Mouse (Mus musculus): ENCODE data around the gene Als2cl. TPM values are rescaled to one million over a fixed set of nuclear protein-coding genes. Genes with fewer than 3 reads are reported as not detected.

Gene Als2cl
- polyA plus RNA-seq, 1 experiment from 2014 or later = 9.7 TPM

DNA sequence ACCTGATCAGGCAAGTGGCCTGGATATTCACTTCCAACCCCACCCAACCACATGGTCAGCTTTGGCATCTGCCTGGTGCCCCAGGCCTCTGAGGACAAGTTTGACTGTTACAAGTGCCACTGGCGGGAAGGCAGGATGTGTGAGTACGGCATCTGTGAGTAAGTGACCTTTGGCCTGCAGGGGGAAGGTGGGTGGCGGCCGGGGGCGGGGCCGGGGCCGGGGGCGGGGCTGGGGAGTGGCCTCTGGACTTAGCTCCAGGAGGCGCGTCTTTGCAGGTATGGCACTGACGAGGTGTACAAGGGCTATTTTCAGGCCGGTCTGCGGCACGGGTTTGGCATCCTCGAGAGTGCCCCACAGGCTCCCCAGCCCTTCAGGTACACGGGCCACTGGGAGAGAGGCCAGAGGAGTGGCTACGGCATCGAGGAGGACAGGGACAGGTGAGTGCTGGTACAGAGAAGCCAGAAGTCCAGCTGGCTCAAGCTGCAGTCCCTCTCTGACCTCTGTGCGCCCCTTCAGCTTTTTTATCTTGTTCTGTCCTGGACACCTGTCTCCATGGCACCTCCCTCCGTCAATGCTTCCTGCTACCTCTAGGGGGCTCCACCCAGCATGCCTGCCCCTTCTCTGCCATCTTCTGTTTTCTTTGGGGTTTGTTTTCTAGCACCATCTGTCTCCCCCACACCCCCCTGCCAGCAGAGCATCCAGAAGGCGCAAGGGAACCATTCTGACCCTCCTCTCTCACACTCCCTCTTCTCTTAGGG lies 10.5 kb downstream of the Als2cl start:
- no peak overlapping the region for H3K27ac ChIP-seq (ENCODE audit: low read length)
- whole genome bisulfite sequencing = 11% methylated on average over 21 of the region's 21 CpGs
- peaks cover 3% of the 10 kb centered on the region; the same call in 1 of the 2 replicates for H3K36me3 ChIP-seq (ENCODE audit: control insufficient read depth, insufficient read depth, low read length)
- H3K4me3 ChIP-seq (ENCODE audit: low read length) = no peak overlapping the region
- no peaks in the 10 kb centered on the region; the same call in 1 of the 2 replicates for H3K4me1 ChIP-seq (replicated peaks; ENCODE audit: control insufficient read depth, insufficient read depth, low read length)
- no peak overlapping the region for H3K4me2 ChIP-seq (ENCODE audit: low read depth, low read length)
- no peak overlapping the region for H3K9ac ChIP-seq (ENCODE audit: low read length)
- no peaks in the 10 kb centered on the region for H3K27me3 ChIP-seq (ENCODE audit: control insufficient read depth, insufficient read depth, low read depth, low read length)
- no peak for ATAC-seq (ENCODE audit: low read depth)
- H3K9me3 ChIP-seq (ENCODE audit: control insufficient read depth, low read length) = no peaks in the 10 kb centered on the region

DNA sequence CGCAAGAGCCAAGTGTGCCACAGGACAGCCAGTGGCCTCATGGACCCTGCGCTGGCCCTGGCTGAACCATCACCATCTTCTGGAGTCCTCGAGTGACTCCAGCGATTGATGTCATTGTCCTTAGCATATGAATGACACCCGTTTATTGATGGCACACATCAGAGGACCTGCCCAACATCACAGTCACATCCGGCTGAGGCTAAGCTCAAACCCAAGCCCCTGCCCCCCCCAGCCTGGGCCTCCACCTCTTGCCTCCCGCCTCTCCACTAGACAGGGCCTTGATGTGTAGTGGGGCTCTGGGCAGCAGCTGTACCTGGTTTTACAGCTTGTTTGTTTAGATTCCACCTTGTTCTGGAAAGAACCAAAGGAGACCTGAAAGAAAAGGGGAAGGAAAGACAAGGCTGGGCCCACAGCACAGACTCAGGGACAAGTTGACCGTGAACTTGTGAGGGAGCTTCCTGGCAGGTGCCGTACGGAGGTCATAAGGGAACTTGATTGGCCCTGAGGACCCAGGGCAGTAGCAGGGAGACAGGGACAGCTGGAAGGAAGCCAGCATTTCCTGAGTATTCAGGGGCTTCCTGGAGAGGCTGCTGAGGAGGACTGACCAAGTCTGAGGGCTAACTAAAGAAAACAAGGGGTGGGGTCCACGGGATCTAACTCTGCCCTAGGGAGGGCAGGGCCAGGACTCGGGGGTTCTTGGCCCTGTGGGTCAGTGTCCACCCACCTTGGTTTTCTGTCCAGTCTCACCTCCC lies 11.6 kb downstream of the Als2cl start:
- H3K36me3 ChIP-seq (ENCODE audit: control insufficient read depth, insufficient read depth, low read length) = peaks cover 3% of the 10 kb centered on the region; the same call in 1 of the 2 replicates
- H3K9me3 ChIP-seq (ENCODE audit: control insufficient read depth, low read length) = no peaks in the 10 kb centered on the region
- H3K9ac ChIP-seq (ENCODE audit: low read length) = no peak overlapping the region
- H3K4me1 ChIP-seq (replicated peaks; ENCODE audit: control insufficient read depth, insufficient read depth, low read length) = no peaks in the 10 kb centered on the region; the same call in 1 of the 2 replicates
- H3K4me3 ChIP-seq (ENCODE audit: low read length) = no peak overlapping the region
- no peaks in the 10 kb centered on the region for H3K27me3 ChIP-seq (ENCODE audit: control insufficient read depth, insufficient read depth, low read depth, low read length)
- no peak for ATAC-seq (ENCODE audit: low read depth)
- WGBS = 68% methylated on average over 12 of the region's 12 CpGs
- no peak overlapping the region for H3K27ac ChIP-seq (ENCODE audit: low read length)
- H3K4me2 ChIP-seq (ENCODE audit: low read depth, low read length) = no peak overlapping the region

DNA sequence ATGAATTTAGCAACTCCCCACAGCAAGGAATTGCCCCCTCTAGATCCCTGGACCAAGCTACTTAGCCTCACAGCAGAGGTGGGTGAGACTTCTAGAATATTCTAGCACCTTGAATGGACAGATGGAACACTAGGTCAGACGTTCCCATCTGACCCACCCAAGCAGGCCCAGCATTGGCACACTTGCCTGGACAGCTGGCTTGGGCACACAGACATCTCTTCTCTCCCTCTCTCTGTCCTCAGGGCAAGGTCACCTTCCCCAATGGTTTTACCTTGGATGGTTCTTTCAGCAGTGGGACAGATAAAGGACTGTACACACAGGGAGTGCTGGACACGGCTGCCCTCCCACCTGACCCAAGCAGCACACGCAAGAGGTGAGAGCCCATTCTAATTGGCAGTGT lies 12.9 kb downstream of the Als2cl start:
- Histone ChIP-seq H3K27me3 (ENCODE audit: control insufficient read depth, insufficient read depth, low read depth, low read length) (no peaks in the 10 kb centered on the region), H3K4me3 (ENCODE audit: low read length) (no peak overlapping the region), H3K4me1 (replicated peaks; ENCODE audit: control insufficient read depth, insufficient read depth, low read length) (no peaks in the 10 kb centered on the region; the same call in 1 of the 2 replicates), H3K9me3 (ENCODE audit: control insufficient read depth, low read length) (no peaks in the 10 kb centered on the region), H3K36me3 (ENCODE audit: control insufficient read depth, insufficient read depth, low read length) (peaks cover 3% of the 10 kb centered on the region; the same call in 1 of the 2 replicates), H3K9ac (ENCODE audit: low read length) (no peak overlapping the region), H3K4me2 (ENCODE audit: low read depth, low read length) (no peak overlapping the region), H3K27ac (ENCODE audit: low read length) (no peak overlapping the region)
- ATAC-seq (ENCODE audit: low read depth) = no peak
- WGBS = 80% methylated on average over 3 of the region's 3 CpGs

DNA sequence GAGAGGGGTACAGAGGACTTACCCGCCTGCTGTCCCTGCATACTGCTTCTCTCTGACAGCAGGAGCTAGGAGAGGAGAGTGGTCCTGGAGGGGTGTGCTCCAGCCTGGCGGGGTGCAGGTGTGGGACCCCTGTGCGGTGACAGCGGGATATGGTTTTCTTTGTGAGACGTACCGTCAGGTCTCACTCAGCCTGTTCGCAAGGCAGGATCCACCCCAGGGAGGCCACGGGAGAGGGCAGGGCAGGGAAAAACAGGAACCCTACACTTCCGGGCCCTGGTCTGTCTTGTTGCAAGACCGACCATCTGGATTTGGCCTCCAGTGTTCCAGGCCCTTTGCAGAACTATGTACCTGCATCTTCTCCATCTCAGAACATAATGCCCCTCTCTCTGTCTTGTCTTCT lies 13.8 kb downstream of the Als2cl start:
- 71% methylated on average over 10 of the region's 10 CpGs for WGBS
- Histone ChIP-seq H3K27me3 (ENCODE audit: control insufficient read depth, insufficient read depth, low read depth, low read length) (no peaks in the 10 kb centered on the region), H3K4me3 (ENCODE audit: low read length) (no peak overlapping the region), H3K9ac (ENCODE audit: low read length) (no peak overlapping the region), H3K4me2 (ENCODE audit: low read depth, low read length) (no peak overlapping the region), H3K27ac (ENCODE audit: low read length) (no peak overlapping the region), H3K9me3 (ENCODE audit: control insufficient read depth, low read length) (no peaks in the 10 kb centered on the region), H3K36me3 (ENCODE audit: control insufficient read depth, insufficient read depth, low read length) (peaks cover 3% of the 10 kb centered on the region; the same call in 1 of the 2 replicates), H3K4me1 (replicated peaks; ENCODE audit: control insufficient read depth, insufficient read depth, low read length) (no peaks in the 10 kb centered on the region; the same call in 1 of the 2 replicates)
- no peak for ATAC-seq (ENCODE audit: low read depth)

DNA sequence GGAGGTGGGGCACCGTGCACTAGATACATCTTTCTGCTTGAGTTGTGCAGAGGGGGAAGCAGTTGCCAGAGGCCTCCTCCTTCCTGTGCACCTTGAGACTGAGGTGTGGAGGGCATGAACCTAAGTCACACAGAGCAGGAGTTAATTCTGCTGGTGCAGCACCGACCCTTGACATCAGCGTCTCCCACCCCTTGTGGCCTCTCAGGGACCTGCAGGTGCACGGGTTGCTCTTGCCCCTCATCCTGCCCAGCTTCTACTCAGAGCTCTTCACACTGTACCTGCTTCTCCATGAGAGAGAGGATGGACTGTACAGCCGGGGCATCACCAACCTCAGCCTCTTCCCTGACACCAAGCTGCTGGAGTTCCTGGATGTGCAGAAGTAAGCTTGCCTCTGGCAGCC lies 15.8 kb downstream of the Als2cl start:
- H3K9ac ChIP-seq (ENCODE audit: low read length) = no peak overlapping the region
- ATAC-seq (ENCODE audit: low read depth) = no peak
- peaks cover 8% of the 10 kb centered on the region for H3K36me3 ChIP-seq (ENCODE audit: control insufficient read depth, insufficient read depth, low read length)
- H3K27me3 ChIP-seq (ENCODE audit: control insufficient read depth, insufficient read depth, low read depth, low read length) = no peaks in the 10 kb centered on the region
- WGBS = 52% methylated on average over 5 of the region's 5 CpGs
- no peak overlapping the region for H3K4me3 ChIP-seq (ENCODE audit: low read length)
- no peak overlapping the region for H3K27ac ChIP-seq (ENCODE audit: low read length)
- H3K4me2 ChIP-seq (ENCODE audit: low read depth, low read length) = no peak overlapping the region
- H3K9me3 ChIP-seq (ENCODE audit: control insufficient read depth, low read length) = no peaks in the 10 kb centered on the region
- peaks cover 3% of the 10 kb centered on the region; the same call in 1 of the 2 replicates for H3K4me1 ChIP-seq (replicated peaks; ENCODE audit: control insufficient read depth, insufficient read depth, low read length)

DNA sequence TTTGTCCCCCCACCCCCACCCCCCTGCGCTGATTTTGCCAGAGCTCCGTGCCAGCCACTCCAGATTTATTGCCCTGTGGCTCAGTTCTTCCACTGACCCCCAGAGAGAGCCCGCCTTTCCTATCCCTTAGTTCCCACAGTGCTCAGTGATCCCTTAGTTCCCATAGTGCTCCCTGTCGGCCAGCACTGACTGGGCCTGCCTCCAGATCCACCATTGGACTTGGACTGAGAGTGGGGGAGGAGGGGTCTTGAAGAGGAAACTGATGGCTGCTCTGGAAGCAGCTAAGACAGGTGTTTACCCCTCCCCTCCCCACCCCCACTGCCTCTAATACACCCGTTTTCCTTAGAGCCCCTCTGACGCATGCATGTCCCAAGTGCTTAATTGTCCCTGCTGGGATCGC lies 16.3 kb downstream of the Als2cl start:
- Histone ChIP-seq H3K4me1 (replicated peaks; ENCODE audit: control insufficient read depth, insufficient read depth, low read length) (peaks cover 3% of the 10 kb centered on the region; the same call in 1 of the 2 replicates), H3K9ac (ENCODE audit: low read length) (no peak overlapping the region), H3K4me3 (ENCODE audit: low read length) (no peak overlapping the region), H3K36me3 (ENCODE audit: control insufficient read depth, insufficient read depth, low read length) (peaks cover 8% of the 10 kb centered on the region), H3K4me2 (ENCODE audit: low read depth, low read length) (no peak overlapping the region), H3K27ac (ENCODE audit: low read length) (no peak overlapping the region), H3K27me3 (ENCODE audit: control insufficient read depth, insufficient read depth, low read depth, low read length) (no peaks in the 10 kb centered on the region), H3K9me3 (ENCODE audit: control insufficient read depth, low read length) (no peaks in the 10 kb centered on the region)
- ATAC-seq (ENCODE audit: low read depth) = no peak
- WGBS = 15% methylated on average over 7 of the region's 7 CpGs

DNA sequence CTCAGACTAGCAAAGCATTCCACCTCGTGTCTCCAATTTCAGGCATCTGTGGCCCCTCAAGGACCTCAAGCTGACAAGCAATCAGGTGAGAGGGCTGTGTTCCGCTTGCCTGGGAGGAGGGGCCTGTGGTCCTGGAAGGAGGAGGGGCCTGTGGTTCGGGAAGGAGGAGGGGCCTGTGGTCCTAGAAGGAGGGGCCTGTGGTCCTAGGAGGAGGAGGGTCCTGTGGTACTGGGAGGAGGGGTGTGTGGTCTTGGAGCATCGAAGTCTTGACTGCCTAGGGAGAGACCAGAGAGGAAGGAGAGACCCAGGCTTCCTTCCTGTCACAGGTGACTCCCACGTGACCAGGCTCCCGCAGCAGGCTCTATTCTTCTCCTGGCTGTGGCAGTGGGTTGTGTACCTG lies 16.9 kb downstream of the Als2cl start:
- H3K4me3 ChIP-seq (ENCODE audit: low read length) = no peak overlapping the region
- WGBS = 9% methylated on average over 6 of the region's 6 CpGs
- H3K4me2 ChIP-seq (ENCODE audit: low read depth, low read length) = peak overlapping the region; percentile 7; the same call in 1 of the 2 replicates

DNA sequence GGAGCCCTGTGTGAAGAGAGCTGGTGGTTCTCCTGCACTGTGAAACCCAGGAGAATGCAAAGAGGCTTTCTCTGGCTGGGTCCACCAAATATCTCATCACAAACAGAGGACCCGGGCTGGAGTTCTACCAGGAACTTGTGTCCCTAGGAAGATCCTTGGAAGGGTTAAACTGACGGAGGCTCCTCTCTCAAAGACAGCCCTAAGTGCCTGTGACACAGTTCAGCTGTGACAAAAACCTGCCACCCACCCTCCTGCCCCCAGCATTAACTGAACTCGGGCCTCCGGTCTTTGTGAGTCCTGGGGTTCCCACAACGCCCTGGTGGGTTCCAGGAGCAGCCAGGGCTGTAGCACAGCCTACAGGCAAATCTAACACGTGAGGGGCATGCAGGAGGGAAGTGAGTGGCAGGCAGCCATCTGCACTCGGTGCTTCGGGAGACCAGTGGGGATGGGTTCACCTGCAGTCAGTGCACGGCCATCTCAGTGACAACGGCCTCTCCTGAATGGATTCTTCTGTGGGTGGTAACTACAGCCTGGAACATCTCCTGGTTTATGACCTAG lies 19.9 kb downstream of the Als2cl start:
- H3K4me2 ChIP-seq (ENCODE audit: low read depth, low read length) = no peak overlapping the region
- H3K9ac ChIP-seq (ENCODE audit: low read length) = no peak overlapping the region
- no peak for ATAC-seq (ENCODE audit: low read depth)
- H3K27ac ChIP-seq (ENCODE audit: low read length) = no peak overlapping the region
- no peaks in the 10 kb centered on the region for H3K27me3 ChIP-seq (ENCODE audit: control insufficient read depth, insufficient read depth, low read depth, low read length)
- no peak overlapping the region for H3K4me3 ChIP-seq (ENCODE audit: low read length)
- WGBS = 37% methylated on average over 10 of the region's 10 CpGs
- H3K4me1 ChIP-seq (replicated peaks; ENCODE audit: control insufficient read depth, insufficient read depth, low read length) = peaks cover 3% of the 10 kb centered on the region; the same call in 1 of the 2 replicates
- no peaks in the 10 kb centered on the region for H3K9me3 ChIP-seq (ENCODE audit: control insufficient read depth, low read length)
- H3K36me3 ChIP-seq (ENCODE audit: control insufficient read depth, insufficient read depth, low read length) = peaks cover 5% of the 10 kb centered on the region; the same call in 1 of the 2 replicates

More for the DNA sequence above, 16.9 kb downstream of the Als2cl start:
- H3K36me3 ChIP-seq (ENCODE audit: control insufficient read depth, insufficient read depth, low read length) = peaks cover 8% of the 10 kb centered on the region
- H3K27ac ChIP-seq (ENCODE audit: low read length) = no peak overlapping the region
- H3K27me3 ChIP-seq (ENCODE audit: control insufficient read depth, insufficient read depth, low read depth, low read length) = no peaks in the 10 kb centered on the region
- peaks cover 3% of the 10 kb centered on the region; the same call in 1 of the 2 replicates for H3K4me1 ChIP-seq (replicated peaks; ENCODE audit: control insufficient read depth, insufficient read depth, low read length)
- H3K9me3 ChIP-seq (ENCODE audit: control insufficient read depth, low read length) = no peaks in the 10 kb centered on the region
- H3K9ac ChIP-seq (ENCODE audit: low read length) = no peak overlapping the region
- ATAC-seq (ENCODE audit: low read depth) = peak; percentile 27; the same call in 1 of the 2 replicates

DNA sequence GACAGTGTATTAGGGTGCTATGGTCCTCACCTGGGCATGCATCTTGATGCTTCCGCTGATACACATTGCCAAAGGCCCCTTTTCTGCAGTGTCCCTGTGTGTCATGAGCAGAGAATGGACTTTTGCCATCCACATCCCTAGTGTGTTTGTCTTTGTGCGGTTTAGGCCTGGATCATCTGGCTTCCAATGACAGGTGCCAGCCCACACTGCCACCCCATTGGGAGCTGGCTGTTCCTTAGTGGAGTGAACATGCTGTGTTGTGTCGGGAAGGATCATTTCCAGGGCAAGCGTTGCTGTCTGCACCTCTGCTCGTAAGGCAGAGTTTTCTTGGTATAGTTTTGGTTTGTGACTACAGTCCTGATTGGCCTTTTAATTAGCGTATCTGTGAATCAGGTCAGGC lies 21.5 kb downstream of the Als2cl start:
- H3K9ac ChIP-seq (ENCODE audit: low read length) = no peak overlapping the region
- H3K27ac ChIP-seq (ENCODE audit: low read length) = no peak overlapping the region
- H3K4me3 ChIP-seq (ENCODE audit: low read length) = no peak overlapping the region
- no peak overlapping the region for H3K4me2 ChIP-seq (ENCODE audit: low read depth, low read length)
- 85% methylated on average over 6 of the region's 6 CpGs for WGBS
- no peak for ATAC-seq (ENCODE audit: low read depth)
- peaks cover 3% of the 10 kb centered on the region; the same call in 1 of the 2 replicates for H3K4me1 ChIP-seq (replicated peaks; ENCODE audit: control insufficient read depth, insufficient read depth, low read length)
- H3K36me3 ChIP-seq (ENCODE audit: control insufficient read depth, insufficient read depth, low read length) = peaks cover 5% of the 10 kb centered on the region; the same call in 1 of the 2 replicates
- H3K27me3 ChIP-seq (ENCODE audit: control insufficient read depth, insufficient read depth, low read depth, low read length) = no peaks in the 10 kb centered on the region
- no peaks in the 10 kb centered on the region for H3K9me3 ChIP-seq (ENCODE audit: control insufficient read depth, low read length)

Measured in lung, embryonic 16.5 days (tissue).